Mouse (Mus musculus) MEL (cell line): ENCODE results near the gene Comp. TPM values are rescaled to one million over a fixed set of nuclear protein-coding genes. Genes with fewer than 3 reads are reported as not detected.

Experiments
- DNase-seq: peaks from one replicate; pipeline ENCODE4 v3.0.0; 2011; ENCODE audit warnings: low read depth, low spot score
- H3K27ac ChIP-seq: 2 replicates; pipeline ENCODE4 v1.5.1; 2012; ENCODE audit warnings: low read depth, mild to moderate bottlenecking, control low read depth, low read length, moderate library complexity; ENCODE audit not compliant: control insufficient read depth
- H3K27me3 ChIP-seq, 2 experiments: fragments of 150-350 bp in 1 of 2; sonication (generic) in 1 of 2; 2 replicates each; pipeline ENCODE4 v1.6.1; 2012; ENCODE audit warnings: low read length in 2 of 2, mild to moderate bottlenecking in 2 of 2, improper control_type of control experiment in 1 of 2, moderate library complexity in 1 of 2; ENCODE audit not compliant: insufficient read depth in 2 of 2, control insufficient read depth in 1 of 2
- H3K36me3 ChIP-seq, 2 experiments: 2 replicates each; pipeline ENCODE4 v1.6.1; 2012 to 2014; ENCODE audit warnings: low read length in 2 of 2, improper control_type of control experiment in 1 of 2, inconsistent platforms in 1 of 2, mild to moderate bottlenecking in 1 of 2; ENCODE audit not compliant: insufficient read depth in 2 of 2, control insufficient read depth in 1 of 2
- H3K4me1 ChIP-seq, 2 experiments: fragments of 150-350 bp in 1 of 2; sonication (generic) in 1 of 2; 2 replicates each; pipeline ENCODE4 v1.6.1; 2012; ENCODE audit warnings: low read length in 2 of 2, improper control_type of control experiment in 1 of 2, mild to moderate bottlenecking in 1 of 2; ENCODE audit not compliant: insufficient read depth in 2 of 2, control insufficient read depth in 1 of 2
- H3K4me3 ChIP-seq, 2 experiments: fragments of 150-350 bp in 1 of 2; sonication (generic) in 1 of 2; 2 replicates each; pipeline ENCODE4 v1.5.1; 2012; ENCODE audit warnings: low read depth in 2 of 2, low read length in 2 of 2, mild to moderate bottlenecking in 2 of 2, moderate library complexity in 2 of 2, control low read depth in 1 of 2, improper control_type of control experiment in 1 of 2; ENCODE audit not compliant: control insufficient read depth in 1 of 2, insufficient read depth in 1 of 2
- H3K79me2 ChIP-seq: 2 replicates; pipeline ENCODE4 v1.6.1; 2012; ENCODE audit warnings: mild to moderate bottlenecking, low read length, moderate library complexity; ENCODE audit not compliant: control insufficient read depth, poor library complexity, insufficient read depth
- H3K9ac ChIP-seq: 2 replicates; pipeline ENCODE4 v1.6.1; 2012; ENCODE audit warnings: low read depth, mild to moderate bottlenecking, control low read depth, low read length, moderate library complexity; ENCODE audit not compliant: control insufficient read depth, poor library complexity, severe bottlenecking
- H3K9me3 ChIP-seq: fragments of 150-350 bp; sonication (generic); replicated peaks from 2 replicates; pipeline ENCODE4 v1.6.1; 2012; ENCODE audit warnings: mild to moderate bottlenecking, low read length, improper control_type of control experiment, moderate library complexity; ENCODE audit not compliant: insufficient read depth
- CHD1 ChIP-seq: IDR thresholded peaks from 2 replicates; pipeline ENCODE4 v1.6.1; 2012; ENCODE audit warnings: low read depth, mild to moderate bottlenecking, inconsistent platforms, low read length, improper control_type of control experiment
- CHD2 ChIP-seq: IDR thresholded peaks from 2 replicates; pipeline ENCODE4 v1.6.1; 2011; ENCODE audit warnings: low read length, improper control_type of control experiment
- CTCF ChIP-seq, 3 experiments: IDR thresholded peaks in 2 of 3; conservative IDR thresholded peaks in 1 of 3; 2 replicates each; pipeline ENCODE4 v1.5.1; 2011 to 2012; ENCODE audit warnings: low read length in 3 of 3, low read depth in 2 of 3, mild to moderate bottlenecking in 2 of 3, improper control_type of control experiment in 1 of 3, inconsistent platforms in 1 of 3, mixed read lengths in 1 of 3, moderate library complexity in 1 of 3; ENCODE audit not compliant: control insufficient read depth in 1 of 3, insufficient read depth in 1 of 3, poor library complexity in 1 of 3, severe bottlenecking in 1 of 3
- ELF1 ChIP-seq: IDR thresholded peaks from 2 replicates; pipeline ENCODE4 v1.6.1; 2014; ENCODE audit warnings: low read depth, mild to moderate bottlenecking, inconsistent platforms, low read length, improper control_type of control experiment, moderate library complexity
- EP300 ChIP-seq, 2 experiments: IDR thresholded peaks; 2 replicates each; pipeline ENCODE4 v1.6.1; 2011; ENCODE audit warnings: improper control_type of control experiment in 2 of 2, low read length in 2 of 2, low read depth in 1 of 2, mild to moderate bottlenecking in 1 of 2
- ETS1 ChIP-seq: IDR thresholded peaks from 2 replicates; pipeline ENCODE4 v1.6.1; 2012; ENCODE audit warnings: low read depth, mild to moderate bottlenecking, inconsistent platforms, low read length, improper control_type of control experiment, moderate library complexity
- GABPA ChIP-seq: IDR thresholded peaks from 2 replicates; pipeline ENCODE4 v1.6.1; 2012; ENCODE audit warnings: low read depth, mild to moderate bottlenecking, inconsistent platforms, low read length, improper control_type of control experiment, moderate library complexity
- GATA1 ChIP-seq: IDR thresholded peaks from 2 replicates; pipeline ENCODE4 v1.6.1; 2011; ENCODE audit warnings: low read depth, low read length, improper control_type of control experiment
- KAT2A ChIP-seq: conservative IDR thresholded peaks from 2 replicates; pipeline ENCODE4 v1.6.1; 2012; ENCODE audit warnings: low read depth, low read length, improper control_type of control experiment, inconsistent platforms
- MAX ChIP-seq: IDR thresholded peaks from 2 replicates; pipeline ENCODE4 v1.6.1; 2011; ENCODE audit warnings: low read length, improper control_type of control experiment
- MAZ ChIP-seq: IDR thresholded peaks from 2 replicates; pipeline ENCODE4 v1.6.1; 2012; ENCODE audit warnings: low read depth, mild to moderate bottlenecking, inconsistent platforms, low read length, improper control_type of control experiment
- MEF2A ChIP-seq: IDR thresholded peaks from 2 replicates; pipeline ENCODE4 v1.6.1; 2014; ENCODE audit warnings: low read depth, mild to moderate bottlenecking, inconsistent platforms, low read length, improper control_type of control experiment; ENCODE audit not compliant: poor library complexity, insufficient replicate concordance, severe bottlenecking; ENCODE audit errors: extremely low read depth
- MXI1 ChIP-seq: IDR thresholded peaks from 2 replicates; pipeline ENCODE4 v1.6.1; 2011; ENCODE audit warnings: mild to moderate bottlenecking, low read depth, low read length, improper control_type of control experiment
- MYB ChIP-seq: IDR thresholded peaks from 2 replicates; pipeline ENCODE4 v1.6.1; 2011; ENCODE audit warnings: mild to moderate bottlenecking, low read depth, low read length, improper control_type of control experiment
- MYC ChIP-seq: IDR thresholded peaks from 2 replicates; pipeline ENCODE4 v1.6.1; 2011; ENCODE audit warnings: low read depth, mild to moderate bottlenecking, low read length, improper control_type of control experiment, moderate library complexity
- POLR2A ChIP-seq, 2 experiments: IDR thresholded peaks; 2 replicates each; pipeline ENCODE4 v1.6.1; 2011 to 2012; ENCODE audit warnings: low read length in 2 of 2, mild to moderate bottlenecking in 2 of 2, control low read depth in 1 of 2, improper control_type of control experiment in 1 of 2, low read depth in 1 of 2, moderate library complexity in 1 of 2; ENCODE audit not compliant: control insufficient read depth in 1 of 2, insufficient read depth in 1 of 2, poor library complexity in 1 of 2
- POLR2AphosphoS2 ChIP-seq: IDR thresholded peaks from 2 replicates; pipeline ENCODE4 v1.6.1; 2011; ENCODE audit warnings: low read length, improper control_type of control experiment
- POLR2AphosphoS5 ChIP-seq: IDR thresholded peaks from 2 replicates; pipeline ENCODE4 v1.6.1; 2012; ENCODE audit warnings: low read depth, borderline replicate concordance, mild to moderate bottlenecking, inconsistent platforms, low read length, moderate library complexity, mixed read lengths
- RAD21 ChIP-seq: IDR thresholded peaks from 2 replicates; pipeline ENCODE4 v1.6.1; 2011; ENCODE audit warnings: mild to moderate bottlenecking, low read depth, low read length, improper control_type of control experiment
- RCOR1 ChIP-seq: IDR thresholded peaks from 2 replicates; pipeline ENCODE4 v1.6.1; 2012; ENCODE audit warnings: low read depth, mild to moderate bottlenecking, inconsistent platforms, low read length, improper control_type of control experiment
- SMC3 ChIP-seq: IDR thresholded peaks from 2 replicates; pipeline ENCODE4 v1.6.1; 2011; ENCODE audit warnings: low read depth, low read length, improper control_type of control experiment
- TAL1 ChIP-seq: IDR thresholded peaks from 2 replicates; pipeline ENCODE4 v1.6.1; 2012; ENCODE audit warnings: mild to moderate bottlenecking, inconsistent platforms, low read length, moderate library complexity, mixed read lengths
- TBP ChIP-seq: IDR thresholded peaks from 2 replicates; pipeline ENCODE4 v1.8.0; 2011; ENCODE audit warnings: low read depth, low read length, improper control_type of control experiment
- TCF12 ChIP-seq: IDR thresholded peaks from 2 replicates; pipeline ENCODE4 v1.6.1; 2014; ENCODE audit warnings: low read depth, mild to moderate bottlenecking, inconsistent platforms, low read length, improper control_type of control experiment, moderate library complexity
- USF1 ChIP-seq: IDR thresholded peaks from 2 replicates; pipeline ENCODE4 v1.6.1; 2014; ENCODE audit warnings: low read depth, mild to moderate bottlenecking, inconsistent platforms, low read length, improper control_type of control experiment, moderate library complexity
- ZKSCAN1 ChIP-seq: IDR thresholded peaks from 2 replicates; pipeline ENCODE4 v1.6.1; 2012; ENCODE audit warnings: low read depth, mild to moderate bottlenecking, inconsistent platforms, low read length, improper control_type of control experiment, moderate library complexity
- ZMIZ1 ChIP-seq: IDR thresholded peaks from 2 replicates; pipeline ENCODE4 v1.6.1; 2012; ENCODE audit warnings: low read depth, mild to moderate bottlenecking, inconsistent platforms, low read length, improper control_type of control experiment, moderate library complexity
- ZNF384 ChIP-seq: IDR thresholded peaks from 2 replicates; pipeline ENCODE4 v1.6.1; 2012; ENCODE audit warnings: low read depth, mild to moderate bottlenecking, inconsistent platforms, low read length, improper control_type of control experiment
- polyA plus RNA-seq, 2 experiments: library from polyadenylated mRNA; stranded (reverse) in 1 of 2; unstranded in 1 of 2; fragments of >175 nt in 1 of 2; fragments of >200 nt in 1 of 2; gene quantifications; 2 replicates each; pipeline versions ENCODE4 v1.2.1 to v1.2.4; 2012; ENCODE audit warnings: low replicate concordance in 2 of 2, low read depth in 1 of 2; ENCODE audit not compliant: insufficient read length in 2 of 2, insufficient read depth in 1 of 2, missing spikeins in 1 of 2
- total RNA-seq: library from RNA; depleted of rRNA; stranded (reverse); fragments of 300-350 nt; gene quantifications from 2 replicates; pipeline ENCODE4 v1.2.3, GENCODE M21; 2012

The Comp gene
- total and polyA plus RNA-seq, 3 experiments, result 0.54 TPM; not detected in 2

DNA sequence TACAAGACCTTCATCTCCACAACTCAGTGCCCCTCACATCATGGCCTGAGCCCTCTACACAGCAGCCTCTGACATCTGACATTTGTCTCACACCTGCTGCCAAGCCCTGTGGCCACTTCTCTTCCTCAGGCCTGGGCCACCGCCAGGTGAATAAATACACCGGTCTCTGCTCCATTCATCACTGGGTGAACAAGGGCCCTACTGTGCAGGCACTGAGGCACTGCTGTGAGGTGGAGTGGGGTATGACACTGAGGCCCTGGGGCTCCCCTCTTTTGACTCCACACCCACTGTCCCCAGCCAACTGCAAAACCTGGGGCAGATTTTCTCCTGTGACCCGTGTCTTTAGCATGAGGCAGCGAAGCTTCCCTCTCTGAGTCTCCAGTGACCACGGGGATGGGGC lies 6.8 kb upstream of the Comp start:
- Histone ChIP-seq H3K9ac (no peak overlapping the region), H3K27me3 (no peaks in the 10 kb centered on the region), H3K36me3 (no peaks in the 10 kb centered on the region), H3K9me3 (no peaks in the 10 kb centered on the region), H3K27ac (no peak overlapping the region), H3K4me3 (no peak overlapping the region), H3K79me2 (no peaks in the 10 kb centered on the region), H3K4me1 (no peaks in the 10 kb centered on the region)
- no peak for DNase-seq
- TF ChIP-seq EP300 (IDR thresholded peaks at IDR 0.05; ENCODE audit: low read depth in 1 of 2, low read length in 2 of 2) (no peak), MYC (no peak), POLR2AphosphoS5 (no peak), ZKSCAN1 (no peak), MYB (no peak), KAT2A (no peak), POLR2A (IDR thresholded peaks at IDR 0.05; ENCODE audit: control insufficient read depth in 1 of 2, insufficient read depth in 1 of 2, low read depth in 1 of 2, low read length in 2 of 2, poor library complexity in 1 of 2) (no peak), ZMIZ1 (no peak), MAZ (no peak), TCF12 (no peak), POLR2AphosphoS2 (no peak), ETS1 (no peak), GATA1 (no peak), ZNF384 (no peak), TBP (no peak), CHD1 (no peak), RCOR1 (no peak), SMC3 (no peak)
- TF ChIP-seq, all 39 proteins: peak for 0

GRCm38 (mm10) chr8:70370476-70370875 lies 2.9 kb upstream of the Comp start:
- Histone ChIP-seq H3K79me2 (no peaks in the 10 kb centered on the region), H3K36me3 (no peaks in the 10 kb centered on the region), H3K9me3 (no peaks in the 10 kb centered on the region), H3K9ac (no peak overlapping the region), H3K27me3 (no peaks in the 10 kb centered on the region), H3K27ac (no peak overlapping the region), H3K4me3 (no peak overlapping the region), H3K4me1 (peaks cover 0 to 8% of the 10 kb centered on the region in 2 experiments; a peak in 2 of 4 replicates)
- no peak for DNase-seq
- no peak for TF ChIP-seq MXI1
- no peak for TF ChIP-seq RAD21
- TF ChIP-seq SMC3, result no peak
- no peak for TF ChIP-seq POLR2AphosphoS2
- no peak for TF ChIP-seq TAL1
- TF ChIP-seq MEF2A, result no peak
- TF ChIP-seq TBP, result no peak
- no peak for TF ChIP-seq MAX
- no peak for TF ChIP-seq CHD2
- TF ChIP-seq CTCF (IDR thresholded peaks at IDR 0.05 in 2 of 3, conservative IDR thresholded peaks at IDR 0.05 in 1 of 3; ENCODE audit: control insufficient read depth in 1 of 3, insufficient read depth in 1 of 3, low read depth in 2 of 3, low read length in 3 of 3, poor library complexity in 1 of 3, severe bottlenecking in 1 of 3), result no peak
- no peak for TF ChIP-seq GABPA
- TF ChIP-seq GATA1, result no peak
- no peak for TF ChIP-seq ZKSCAN1
- no peak for TF ChIP-seq MYC
- no peak for TF ChIP-seq ZMIZ1
- TF ChIP-seq ELF1, result no peak
- TF ChIP-seq USF1, result no peak
- no peak for TF ChIP-seq ETS1
